Mouse (Mus musculus) thymus, adult 2 months (tissue): ENCODE data around the gene Sec14l4. TPM values are rescaled to one million over a fixed set of nuclear protein-coding genes. Genes with fewer than 3 reads are reported as not detected.
"Not testable (repeated sequence)": the region's sequence is repeated elsewhere in the genome, so short reads cannot be mapped to it uniquely, and the experiment has no call there.

Experiments
- DNase-seq: peaks from one replicate; pipeline ENCODE4 v3.0.0; 2021
- H3K27ac ChIP-seq: fragments of 200-500 bp; 2 replicates; pipeline ENCODE4 v1.5.1; 2012; ENCODE audit warnings: low read length, control low read depth; ENCODE audit not compliant: control insufficient read depth, insufficient read depth
- H3K27me3 ChIP-seq: fragments of 200-500 bp; 2 replicates; pipeline ENCODE4 v1.6.1; 2012; ENCODE audit warnings: mild to moderate bottlenecking, low read length, moderate library complexity, mixed read lengths; ENCODE audit not compliant: control insufficient read depth, insufficient read depth
- H3K36me3 ChIP-seq: fragments of 200-500 bp; 2 replicates; pipeline ENCODE4 v1.6.1; 2012; ENCODE audit warnings: mild to moderate bottlenecking, low read length, moderate library complexity; ENCODE audit not compliant: control insufficient read depth, insufficient read depth
- H3K4me1 ChIP-seq: fragments of 200-500 bp; replicated peaks from 2 replicates; pipeline ENCODE4 v1.6.1; 2012; ENCODE audit warnings: low read length; ENCODE audit not compliant: control insufficient read depth, insufficient read depth
- H3K4me3 ChIP-seq: fragments of 200-500 bp; 2 replicates; pipeline ENCODE4 v1.5.1; 2012; ENCODE audit warnings: mild to moderate bottlenecking, low read length, control low read depth, moderate library complexity; ENCODE audit not compliant: control insufficient read depth, insufficient read depth
- CTCF ChIP-seq: fragments of 200-500 bp; IDR thresholded peaks from 2 replicates; pipeline ENCODE4 v1.5.1; 2012; ENCODE audit warnings: mild to moderate bottlenecking, control low read depth, low read length, moderate library complexity, borderline replicate concordance; ENCODE audit not compliant: control insufficient read depth, poor library complexity, insufficient read depth; ENCODE audit errors: extremely low read depth
- POLR2A ChIP-seq: fragments of 200-500 bp; IDR thresholded peaks from 2 replicates; pipeline ENCODE4 v1.6.1; 2012; ENCODE audit warnings: mild to moderate bottlenecking, low read length, control low read depth, moderate library complexity; ENCODE audit not compliant: control insufficient read depth, poor library complexity, insufficient read depth; ENCODE audit errors: extremely low read depth
- WGBS: fragments of 180-500 bp; shearing (Covaris S2); methylation state at CpG from one replicate; pipeline ENCODE4 v1.1.7; 2018; 5-methylcytosine and 5-hydroxymethylcytosine counted together
- polyA plus RNA-seq: library from polyadenylated mRNA; depleted of rRNA; stranded (reverse); fragments of >200 nt; gene quantifications from 2 replicates; pipeline ENCODE4 v1.2.3, GENCODE M21; 2012

Gene Sec14l4
- polyA plus RNA-seq, 1 experiment: 0.44 TPM

GRCm38 (mm10) chr11:4005220-4005805, 25.9 kb upstream of the Sec14l4 start:
- H3K36me3 ChIP-seq: no peaks in the 10 kb centered on the region
- H3K27me3 ChIP-seq: no peaks in the 10 kb centered on the region
- H3K27ac ChIP-seq: no peak overlapping the region
- H3K4me3 ChIP-seq: no peak overlapping the region
- no peak for DNase-seq
- TF ChIP-seq CTCF (no peak), POLR2A (no peak)
- 11% methylated on average over 5 of the region's 5 CpGs for WGBS
- H3K4me1 ChIP-seq: no peaks in the 10 kb centered on the region

DNA sequence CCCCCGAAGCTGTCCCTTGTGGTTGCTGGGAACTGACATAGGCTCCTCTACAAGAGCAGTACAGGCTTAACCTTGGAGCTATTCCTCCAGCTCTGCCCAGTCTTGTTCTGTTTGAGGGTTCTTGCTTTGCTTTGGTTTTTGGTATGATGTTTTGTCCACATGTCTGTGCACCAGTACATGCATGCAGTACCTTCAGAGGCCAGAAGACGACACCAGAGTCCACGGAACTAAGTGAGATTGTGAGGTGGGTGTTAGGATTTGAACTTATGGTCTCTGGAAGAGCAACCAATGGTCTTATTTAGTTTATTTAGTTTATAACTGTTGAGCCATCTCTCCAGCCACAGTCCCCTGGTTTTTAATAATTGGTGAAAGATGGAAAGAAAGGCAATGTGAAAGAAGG, 24.8 kb upstream of the Sec14l4 start:
- 96% methylated on average over 3 of the region's 3 CpGs for WGBS
- H3K27ac ChIP-seq: no peak overlapping the region
- no peaks in the 10 kb centered on the region for H3K36me3 ChIP-seq
- no peak overlapping the region for H3K4me3 ChIP-seq
- no peaks in the 10 kb centered on the region for H3K27me3 ChIP-seq
- no peaks in the 10 kb centered on the region for H3K4me1 ChIP-seq
- no peak for TF ChIP-seq CTCF
- TF ChIP-seq POLR2A: no peak
- no peak for DNase-seq

GRCm38 (mm10) chr11:4012616-4013015, 18.6 kb upstream of the Sec14l4 start:
- H3K4me1 ChIP-seq: no peaks in the 10 kb centered on the region
- TF ChIP-seq POLR2A: no peak
- no peak for TF ChIP-seq CTCF
- no peak for DNase-seq
- no peak overlapping the region for H3K4me3 ChIP-seq
- H3K36me3 ChIP-seq: no peaks in the 10 kb centered on the region
- no peak overlapping the region for H3K27ac ChIP-seq
- WGBS: 73% methylated on average over 1 of the region's 1 CpGs
- H3K27me3 ChIP-seq: no peaks in the 10 kb centered on the region

- not testable (repeated sequence) for H3K36me3 ChIP-seq
These were observed 15.5 kb upstream of the Sec14l4 start for GRCm38 (mm10) chr11:4015796-4016195.

DNA sequence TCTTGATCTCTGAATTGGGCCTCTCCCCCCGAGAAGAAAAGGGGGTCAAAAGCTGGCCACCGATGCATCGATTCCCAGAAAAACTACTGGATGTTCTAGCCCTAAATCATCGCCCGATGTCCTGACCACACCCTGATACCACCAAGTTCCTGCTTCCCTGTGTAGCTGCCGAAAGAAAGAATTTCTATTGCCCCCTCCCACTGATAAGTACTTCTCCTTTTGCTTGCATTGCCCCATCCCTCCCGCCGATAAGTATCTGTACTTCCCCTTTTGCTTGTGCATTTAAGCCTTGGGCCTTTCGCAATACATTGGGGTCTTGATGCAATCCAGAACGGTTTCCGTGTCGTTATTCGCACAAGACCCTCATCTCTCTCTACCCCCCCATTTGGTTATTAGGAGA, 9.2 kb upstream of the Sec14l4 start:
- DNase-seq, H3K27me3 ChIP-seq, H3K4me3 ChIP-seq, H3K4me1 ChIP-seq, H3K27ac ChIP-seq, H3K36me3 ChIP-seq: not testable (repeated sequence)
- 73% methylated on average over 13 of the region's 13 CpGs for WGBS

More at GRCm38 (mm10) chr11:4015796-4016195, 15.5 kb upstream of the Sec14l4 start:
- not testable (repeated sequence) for H3K4me3 ChIP-seq, H3K27me3 ChIP-seq, DNase-seq, H3K27ac ChIP-seq, H3K4me1 ChIP-seq
- 87% methylated on average over 14 of the region's 14 CpGs for WGBS

DNA sequence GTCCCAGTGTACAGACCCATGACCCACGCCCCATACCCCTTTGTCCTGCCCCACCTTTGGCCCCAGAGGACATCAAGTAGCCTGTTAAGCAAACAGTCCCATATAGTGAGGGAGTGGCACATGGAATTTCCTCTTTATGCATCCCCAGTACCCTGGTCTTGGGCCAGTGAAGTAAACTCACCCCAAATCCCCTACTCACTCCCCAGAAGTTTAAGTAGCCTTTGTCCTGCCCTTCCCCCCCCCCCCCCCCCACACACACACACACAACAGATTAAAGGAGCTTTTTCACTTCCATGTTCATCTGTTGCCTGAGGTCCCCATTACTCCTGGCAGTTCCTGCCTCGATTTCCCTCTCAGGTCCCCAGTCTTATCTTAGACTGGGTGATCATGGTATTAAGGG, 7.9 kb upstream of the Sec14l4 start:
- DNase-seq: no peak
- Histone ChIP-seq H3K4me1 (no peaks in the 10 kb centered on the region), H3K27ac (no peak overlapping the region), H3K36me3 (no peaks in the 10 kb centered on the region), H3K27me3 (no peaks in the 10 kb centered on the region), H3K4me3 (no peak overlapping the region)
- whole genome bisulfite sequencing: 77% methylated on average over 2 of the region's 2 CpGs
- TF ChIP-seq POLR2A (no peak), CTCF (no peak)

DNA sequence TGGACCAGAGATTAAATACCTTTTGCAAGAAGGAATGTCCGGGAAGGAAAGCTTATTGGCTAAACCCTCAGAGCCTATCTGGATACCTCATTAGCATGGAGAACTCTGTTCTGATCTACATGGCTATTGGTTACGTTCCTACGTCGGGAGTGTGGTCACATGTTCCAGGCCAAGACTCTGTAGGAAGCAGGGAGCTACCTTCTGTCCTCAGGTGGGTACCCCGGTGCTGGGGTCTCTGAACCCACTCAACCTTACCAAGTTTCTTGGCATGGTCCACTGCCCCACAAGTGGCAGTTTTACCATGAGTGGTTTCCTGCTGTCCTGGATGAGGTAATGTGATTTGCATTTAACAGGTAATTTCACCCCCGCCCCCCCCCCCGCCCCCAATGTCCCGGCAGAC, 4.2 kb upstream of the Sec14l4 start:
- Histone ChIP-seq H3K27ac (no peak overlapping the region), H3K4me1 (no peaks in the 10 kb centered on the region), H3K27me3 (no peaks in the 10 kb centered on the region), H3K36me3 (no peaks in the 10 kb centered on the region), H3K4me3 (no peak overlapping the region)
- no peak for TF ChIP-seq POLR2A
- no peak for TF ChIP-seq CTCF
- no peak for DNase-seq
- WGBS: 80% methylated on average over 8 of the region's 8 CpGs
